Mouse (Mus musculus): ENCODE measurements around the gene Rnf44. TPM values are rescaled to one million over a fixed set of nuclear protein-coding genes. Genes with fewer than 3 reads are reported as not detected.

The Rnf44 gene
- total RNA-seq, 1 experiment: 60.3 TPM

- no peak for DNase-seq (ENCODE audit: low read depth, low spot score)
- Histone ChIP-seq H3K4me3 (ENCODE audit: insufficient read depth in 1 of 2, low read depth in 1 of 2, low read length in 2 of 2, poor library complexity in 1 of 2, severe bottlenecking in 1 of 2) (no peak overlapping the region), H3K4me1 (ENCODE audit: control insufficient read depth in 2 of 2, insufficient read depth in 2 of 2, low read length in 2 of 2, poor library complexity in 1 of 2) (peaks cover 8 to 13% of the 10 kb centered on the region in 2 experiments; a peak in 3 of 4 replicates), H3K27ac (ENCODE audit: insufficient read depth, low read depth, low read length, poor library complexity, severe bottlenecking) (no peak overlapping the region), H3K9ac (ENCODE audit: insufficient read depth, low read depth, low read length, poor library complexity, severe bottlenecking) (0 out of 2 replicates have a peak overlapping the region, but pooled peaks have one; percentile 17), H3K36me3 (ENCODE audit: control insufficient read depth, insufficient read depth, low read length, poor library complexity, severe bottlenecking) (peaks cover 5% of the 10 kb centered on the region; the same call in 1 of the 2 replicates), H3K9me3 (ENCODE audit: control insufficient read depth, insufficient read depth, low read depth, low read length) (no peaks in the 10 kb centered on the region)
- TF ChIP-seq ZNF384 (IDR thresholded peaks at IDR 0.05; ENCODE audit: low read depth, low read length) (no peak), CHD2 (IDR thresholded peaks at IDR 0.05; ENCODE audit: low read depth, low read length) (no peak), ZC3H11A (IDR thresholded peaks at IDR 0.05; ENCODE audit: borderline replicate concordance, low read depth, low read length) (no peak), MAFK (IDR thresholded peaks at IDR 0.05; ENCODE audit: insufficient read depth, low read depth, low read length) (no peak), HCFC1 (IDR thresholded peaks at IDR 0.05; ENCODE audit: borderline replicate concordance, insufficient read depth, low read length) (no peak)
- in situ Hi-C loops (cut with MboI; ENCODE audit: low sequenced_read_pairs in 2 of 2, unreplicated experiment in 2 of 2): no loop called here
These were observed 3.5 kb downstream of the Rnf44 start for GRCm38 (mm10) chr13:54690151-54690740.

GRCm38 (mm10) chr13:54687575-54688424 lies 5.9 kb downstream of the Rnf44 start:
- peaks cover 10 to 23% of the 10 kb centered on the region in 2 experiments for H3K4me1 ChIP-seq (ENCODE audit: control insufficient read depth in 2 of 2, insufficient read depth in 2 of 2, low read length in 2 of 2, poor library complexity in 1 of 2)
- peaks cover 27% of the 10 kb centered on the region for H3K36me3 ChIP-seq (ENCODE audit: control insufficient read depth, insufficient read depth, low read length, poor library complexity, severe bottlenecking)
- in situ Hi-C loops (cut with MboI; ENCODE audit: low sequenced_read_pairs in 2 of 2, unreplicated experiment in 2 of 2): no loop called here
- TF ChIP-seq HCFC1 (IDR thresholded peaks at IDR 0.05; ENCODE audit: borderline replicate concordance, insufficient read depth, low read length) (peak; percentile 45; the same call in 1 of the 2 replicates), MAFK (IDR thresholded peaks at IDR 0.05; ENCODE audit: insufficient read depth, low read depth, low read length) (peak; percentile 46; the same call in 1 of the 2 replicates), CHD2 (IDR thresholded peaks at IDR 0.05; ENCODE audit: low read depth, low read length) (no peak), ZC3H11A (IDR thresholded peaks at IDR 0.05; ENCODE audit: borderline replicate concordance, low read depth, low read length) (no peak), ZNF384 (IDR thresholded peaks at IDR 0.05; ENCODE audit: low read depth, low read length) (no peak)
- H3K4me3 ChIP-seq (ENCODE audit: insufficient read depth in 1 of 2, low read depth in 1 of 2, low read length in 2 of 2, poor library complexity in 1 of 2, severe bottlenecking in 1 of 2): peak overlapping the region; percentile 96 to 100
- H3K9me3 ChIP-seq (ENCODE audit: control insufficient read depth, insufficient read depth, low read depth, low read length): no peaks in the 10 kb centered on the region
- peak overlapping the region; percentile 99 for H3K9ac ChIP-seq (ENCODE audit: insufficient read depth, low read depth, low read length, poor library complexity, severe bottlenecking)
- peak; percentile 96 for DNase-seq (ENCODE audit: low read depth, low spot score)
- peak overlapping the region; percentile 100 for H3K27ac ChIP-seq (ENCODE audit: insufficient read depth, low read depth, low read length, poor library complexity, severe bottlenecking)

DNA sequence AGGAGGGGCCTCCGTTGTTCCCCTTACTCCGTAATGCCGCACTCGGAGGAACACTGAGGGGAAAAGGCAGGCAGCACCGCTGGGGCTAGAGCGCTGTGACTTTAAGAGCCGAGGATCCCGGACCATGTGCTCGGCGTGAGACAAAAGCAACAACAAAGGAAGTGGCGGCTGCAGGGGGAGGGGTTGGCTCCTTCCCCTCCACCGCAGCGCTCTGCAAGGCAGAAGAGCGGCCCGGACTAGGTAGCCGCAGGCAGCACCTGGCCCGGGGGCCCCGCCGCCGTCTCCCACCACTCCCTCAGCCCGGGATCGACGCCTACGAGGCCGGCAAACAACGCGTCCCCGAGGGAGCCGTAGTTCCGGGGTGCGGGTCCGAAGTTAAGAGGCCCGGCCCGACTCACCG lies 6.6 kb downstream of the Rnf44 start:
- H3K27ac ChIP-seq (ENCODE audit: insufficient read depth, low read depth, low read length, poor library complexity, severe bottlenecking): peak overlapping the region; percentile 97

DNA sequence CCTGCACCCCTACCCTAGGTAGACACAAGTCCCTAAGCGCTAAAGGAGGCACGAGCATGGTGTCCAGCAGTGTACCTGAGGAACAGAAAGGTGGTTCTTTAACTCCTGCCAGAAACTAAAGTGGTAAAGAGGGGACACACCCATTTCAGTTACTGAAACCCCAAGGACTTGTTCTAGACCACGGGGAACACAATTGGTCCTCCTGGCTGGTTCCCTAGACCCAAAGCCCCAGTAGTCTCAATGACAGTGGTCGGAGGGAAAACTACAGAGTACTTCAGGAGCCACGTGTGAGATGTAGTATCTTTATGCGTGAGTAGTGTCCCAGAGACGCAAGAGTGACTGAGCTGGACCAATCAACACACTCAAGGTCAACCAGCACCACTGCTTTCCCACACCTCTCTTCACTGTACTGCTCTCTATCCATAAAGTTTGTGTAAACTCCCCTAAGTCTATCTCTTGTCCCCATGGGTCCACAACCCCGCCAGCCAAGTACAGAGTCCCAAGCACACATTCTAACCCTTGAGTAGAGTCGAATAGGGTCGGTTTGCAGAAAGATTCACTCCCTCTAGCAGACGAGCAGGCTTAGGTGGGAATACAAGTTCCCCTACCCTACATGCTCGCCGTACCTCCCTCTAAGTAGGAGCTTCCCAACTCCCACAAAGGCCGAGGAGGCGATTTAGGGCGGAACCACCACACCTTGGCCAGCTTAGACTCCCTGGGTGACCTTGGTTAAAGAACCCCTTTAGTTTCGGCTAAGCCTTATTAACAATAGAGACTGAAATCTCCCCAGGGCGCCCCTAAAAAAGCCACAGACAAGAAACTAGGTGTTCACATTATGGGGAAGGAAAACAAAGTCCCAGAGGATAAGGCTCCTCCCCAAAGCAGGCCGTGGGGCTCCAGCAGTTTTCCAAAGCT lies 7.3 kb downstream of the Rnf44 start:
- H3K9me3 ChIP-seq (ENCODE audit: control insufficient read depth, insufficient read depth, low read depth, low read length): no peaks in the 10 kb centered on the region
- H3K4me3 ChIP-seq (ENCODE audit: insufficient read depth in 1 of 2, low read depth in 1 of 2, low read length in 2 of 2, poor library complexity in 1 of 2, severe bottlenecking in 1 of 2): peak overlapping the region; percentile 96 to 100
- peak overlapping the region; percentile 99 for H3K9ac ChIP-seq (ENCODE audit: insufficient read depth, low read depth, low read length, poor library complexity, severe bottlenecking)
- in situ Hi-C loops (cut with MboI; ENCODE audit: low sequenced_read_pairs in 2 of 2, unreplicated experiment in 2 of 2): no loop called here
- H3K4me1 ChIP-seq (ENCODE audit: control insufficient read depth in 2 of 2, insufficient read depth in 2 of 2, low read length in 2 of 2, poor library complexity in 1 of 2): peaks cover 10 to 33% of the 10 kb centered on the region in 2 experiments
- H3K27ac ChIP-seq (ENCODE audit: insufficient read depth, low read depth, low read length, poor library complexity, severe bottlenecking): peak overlapping the region; percentile 97
- DNase-seq (ENCODE audit: low read depth, low spot score): no peak
- no peak for TF ChIP-seq MAFK (IDR thresholded peaks at IDR 0.05; ENCODE audit: insufficient read depth, low read depth, low read length)
- TF ChIP-seq CHD2 (IDR thresholded peaks at IDR 0.05; ENCODE audit: low read depth, low read length): no peak
- TF ChIP-seq ZNF384 (IDR thresholded peaks at IDR 0.05; ENCODE audit: low read depth, low read length): no peak
- no peak for TF ChIP-seq HCFC1 (IDR thresholded peaks at IDR 0.05; ENCODE audit: borderline replicate concordance, insufficient read depth, low read length)
- H3K36me3 ChIP-seq (ENCODE audit: control insufficient read depth, insufficient read depth, low read length, poor library complexity, severe bottlenecking): peaks cover 41% of the 10 kb centered on the region

More for the DNA sequence above, 6.6 kb downstream of the Rnf44 start:
- in situ Hi-C loops (cut with MboI; ENCODE audit: low sequenced_read_pairs in 2 of 2, unreplicated experiment in 2 of 2): no loop called here
- Histone ChIP-seq H3K4me1 (ENCODE audit: control insufficient read depth in 2 of 2, insufficient read depth in 2 of 2, low read length in 2 of 2, poor library complexity in 1 of 2) (peaks cover 10 to 27% of the 10 kb centered on the region in 2 experiments), H3K4me3 (ENCODE audit: insufficient read depth in 1 of 2, low read depth in 1 of 2, low read length in 2 of 2, poor library complexity in 1 of 2, severe bottlenecking in 1 of 2) (peak overlapping the region; percentile 96 to 100), H3K9me3 (ENCODE audit: control insufficient read depth, insufficient read depth, low read depth, low read length) (no peaks in the 10 kb centered on the region), H3K9ac (ENCODE audit: insufficient read depth, low read depth, low read length, poor library complexity, severe bottlenecking) (peak overlapping the region; percentile 99), H3K36me3 (ENCODE audit: control insufficient read depth, insufficient read depth, low read length, poor library complexity, severe bottlenecking) (peaks cover 34% of the 10 kb centered on the region)
- 0 out of 2 replicates have a peak, but pooled peaks have one; percentile 20 for TF ChIP-seq HCFC1 (IDR thresholded peaks at IDR 0.05; ENCODE audit: borderline replicate concordance, insufficient read depth, low read length)
- TF ChIP-seq MAFK (IDR thresholded peaks at IDR 0.05; ENCODE audit: insufficient read depth, low read depth, low read length): no peak
- no peak for DNase-seq (ENCODE audit: low read depth, low spot score)

Measured in ES-E14 (cell line).